Mouse (Mus musculus) bone marrow, adult 2 months (tissue): Measurements from ENCODE around the gene Col23a1.

Experiments
- CTCF ChIP-seq: fragments of 200-500 bp; IDR thresholded peaks from 2 replicates; pipeline ENCODE4 v1.5.1; 2011; ENCODE audit warnings: low read length, control low read depth; ENCODE audit not compliant: control insufficient read depth, insufficient read depth
- POLR2A ChIP-seq: fragments of 200-500 bp; IDR thresholded peaks from 2 replicates; pipeline ENCODE4 v1.6.1; 2011; ENCODE audit warnings: low read depth, mild to moderate bottlenecking, control low read depth, low read length, borderline replicate concordance; ENCODE audit not compliant: control insufficient read depth

DNA sequence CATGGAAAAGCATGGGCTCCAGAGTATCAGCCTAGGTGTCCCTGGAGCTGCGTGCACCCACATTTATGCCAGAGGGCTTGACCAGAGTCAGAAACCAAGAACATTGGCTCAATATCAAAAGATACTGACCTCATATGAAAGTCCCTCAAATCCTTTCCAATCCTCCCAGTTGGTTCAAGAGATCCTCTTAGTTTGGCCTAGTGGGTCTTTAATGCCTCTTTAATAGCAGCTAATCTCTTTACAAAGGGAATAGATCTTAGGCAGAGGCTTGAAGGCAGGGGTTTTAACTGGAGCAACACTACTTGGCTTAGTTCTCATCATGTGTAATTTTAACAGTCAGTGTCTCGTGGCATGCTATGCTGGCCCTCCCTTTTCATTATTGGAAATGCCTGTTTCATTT is 184.0 kb downstream of the Col23a1 start:
- no peak for TF ChIP-seq POLR2A
- no peak for TF ChIP-seq CTCF
